Mouse (Mus musculus) limb, embryonic 11.5 days (tissue): ENCODE measurements around the gene Osbpl6. TPM values are rescaled to one million over a fixed set of nuclear protein-coding genes. Genes with fewer than 3 reads are reported as not detected.

Experiments
- ATAC-seq: fragments of 200-750 bp; cut with Nextera tagmentation; 2 replicates; pipeline ENCODE4 v1.8.0; 2017; ENCODE audit warnings: low read depth; ENCODE audit not compliant: insufficient number of reproducible peaks, low FRiP score, low TSS enrichment
- DNase-seq: peaks from one replicate; pipeline ENCODE4 v3.0.0-alpha.2; 2015; ENCODE audit warnings: low spot score
- H3K27ac ChIP-seq: fragments of 300-500 bp; sonication (generic); replicated peaks from 2 replicates; pipeline ENCODE4 v1.5.1; 2014; ENCODE audit warnings: low read depth, mild to moderate bottlenecking, low read length
- H3K27me3 ChIP-seq: fragments of 300-500 bp; sonication (generic); 2 replicates; pipeline ENCODE4 v1.6.1; 2014; ENCODE audit warnings: mild to moderate bottlenecking, low read length, mixed read lengths; ENCODE audit not compliant: control insufficient read depth, insufficient read depth
- H3K36me3 ChIP-seq: fragments of 300-500 bp; sonication (generic); 2 replicates; pipeline ENCODE4 v1.6.1; 2014; ENCODE audit warnings: mild to moderate bottlenecking, low read length, moderate library complexity, mixed read lengths; ENCODE audit not compliant: control insufficient read depth, insufficient read depth
- H3K4me1 ChIP-seq: fragments of 300-500 bp; sonication (generic); 2 replicates; pipeline ENCODE4 v1.6.1; 2014; ENCODE audit warnings: low read length, mixed read lengths; ENCODE audit not compliant: control insufficient read depth, insufficient read depth
- H3K4me2 ChIP-seq: fragments of 300-500 bp; sonication (generic); 2 replicates; pipeline ENCODE4 v1.6.1; 2014; ENCODE audit warnings: low read depth, mild to moderate bottlenecking, moderate library complexity; ENCODE audit not compliant: severe bottlenecking
- H3K4me3 ChIP-seq: fragments of 300-500 bp; sonication (generic); 2 replicates; pipeline ENCODE4 v1.5.1; 2014; ENCODE audit warnings: low read depth, low read length
- H3K9ac ChIP-seq: fragments of 300-500 bp; sonication (generic); 2 replicates; pipeline ENCODE4 v1.6.1; 2014; ENCODE audit warnings: mild to moderate bottlenecking, low read length
- H3K9me3 ChIP-seq: fragments of 300-500 bp; sonication (generic); 2 replicates; pipeline ENCODE4 v1.6.1; 2016; ENCODE audit warnings: low read length; ENCODE audit not compliant: control insufficient read depth
- WGBS: fragments of 180-500 bp; shearing (Covaris S2); extraction: QIAGEN DNeasy Blood & Tissue Kit; methylation state at CpG from one replicate; pipeline ENCODE4 v1.1.7; 2014; 5-methylcytosine and 5-hydroxymethylcytosine counted together
- polyA plus RNA-seq: library from polyadenylated mRNA; unstranded; fragments of >200 nt; fragmentation: Nextera tagmentation; extraction: Ambion mirVana; gene quantifications from 2 replicates; pipeline ENCODE4 v1.2.1, GENCODE M21; 2014

The Osbpl6 gene
- polyA plus RNA-seq, 1 experiment from 2014 or later = 15.3 TPM

DNA sequence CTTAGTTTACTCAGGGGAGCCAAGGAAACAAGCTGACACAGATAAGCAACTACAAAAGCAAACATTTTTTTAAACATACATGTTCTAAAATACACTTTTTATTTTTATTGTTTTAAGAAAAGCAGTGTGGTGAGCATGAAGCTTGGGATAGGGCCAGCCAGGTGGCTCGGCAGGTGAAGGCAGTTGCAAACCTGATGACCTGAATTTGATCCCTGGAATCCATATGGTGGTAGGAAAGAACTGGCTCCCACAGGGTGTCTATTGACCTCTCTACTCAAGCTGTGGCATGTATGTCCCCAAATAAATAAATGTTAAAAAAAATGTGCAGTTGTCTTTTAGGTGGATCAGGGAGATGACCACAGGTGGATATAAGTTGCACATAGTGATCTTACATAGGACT is 3.2 kb downstream of the Osbpl6 start:
- H3K9me3 ChIP-seq = no peaks in the 10 kb centered on the region
- H3K27me3 ChIP-seq = no peaks in the 10 kb centered on the region
- H3K9ac ChIP-seq = no peak overlapping the region
- H3K4me2 ChIP-seq = no peak overlapping the region
- 90% methylated on average over 1 of the region's 1 CpGs for WGBS
- DNase-seq (no peak), ATAC-seq (no peak)
- no peak overlapping the region for H3K4me3 ChIP-seq
- H3K4me1 ChIP-seq = no peaks in the 10 kb centered on the region
- H3K36me3 ChIP-seq = no peaks in the 10 kb centered on the region
- no peak overlapping the region for H3K27ac ChIP-seq

DNA sequence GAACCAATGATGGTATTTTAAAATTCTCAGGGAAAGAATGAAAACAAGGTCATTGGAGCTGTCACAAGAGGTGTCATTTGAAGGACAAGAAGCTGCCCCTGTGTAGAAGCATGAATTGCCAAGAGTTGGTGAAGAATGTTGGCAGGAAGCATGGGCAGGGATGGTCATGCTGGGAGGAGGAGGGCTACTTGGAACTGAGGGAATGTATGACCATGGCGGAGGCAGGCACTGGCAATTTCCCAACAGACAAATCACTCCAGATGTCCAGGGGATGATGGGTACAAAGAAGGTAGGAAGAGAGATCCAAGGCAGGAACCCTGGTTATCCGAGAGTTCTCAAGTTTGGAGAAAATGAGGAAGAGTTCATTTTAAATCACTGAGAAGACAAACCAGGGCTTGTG is 3.7 kb downstream of the Osbpl6 start:
- H3K4me2 ChIP-seq = no peak overlapping the region
- no peak overlapping the region for H3K4me3 ChIP-seq
- 93% methylated on average over 2 of the region's 2 CpGs for WGBS
- no peak for DNase-seq
- no peaks in the 10 kb centered on the region for H3K27me3 ChIP-seq
- H3K9ac ChIP-seq = no peak overlapping the region
- no peaks in the 10 kb centered on the region for H3K9me3 ChIP-seq
- no peak overlapping the region for H3K27ac ChIP-seq
- no peak for ATAC-seq
- H3K4me1 ChIP-seq = no peaks in the 10 kb centered on the region
- no peaks in the 10 kb centered on the region for H3K36me3 ChIP-seq

- DNase-seq = no peak
- ATAC-seq = no peak
- Histone ChIP-seq H3K4me3 (no peak overlapping the region), H3K4me1 (no peaks in the 10 kb centered on the region), H3K27me3 (no peaks in the 10 kb centered on the region), H3K9me3 (no peaks in the 10 kb centered on the region), H3K9ac (no peak overlapping the region), H3K36me3 (no peaks in the 10 kb centered on the region), H3K27ac (no peak overlapping the region), H3K4me2 (no peak overlapping the region)
- 75% methylated on average over 2 of the region's 2 CpGs for WGBS
Observed at GRCm38 (mm10) chr2:76412924-76413323, 6.6 kb downstream of the Osbpl6 start.

DNA sequence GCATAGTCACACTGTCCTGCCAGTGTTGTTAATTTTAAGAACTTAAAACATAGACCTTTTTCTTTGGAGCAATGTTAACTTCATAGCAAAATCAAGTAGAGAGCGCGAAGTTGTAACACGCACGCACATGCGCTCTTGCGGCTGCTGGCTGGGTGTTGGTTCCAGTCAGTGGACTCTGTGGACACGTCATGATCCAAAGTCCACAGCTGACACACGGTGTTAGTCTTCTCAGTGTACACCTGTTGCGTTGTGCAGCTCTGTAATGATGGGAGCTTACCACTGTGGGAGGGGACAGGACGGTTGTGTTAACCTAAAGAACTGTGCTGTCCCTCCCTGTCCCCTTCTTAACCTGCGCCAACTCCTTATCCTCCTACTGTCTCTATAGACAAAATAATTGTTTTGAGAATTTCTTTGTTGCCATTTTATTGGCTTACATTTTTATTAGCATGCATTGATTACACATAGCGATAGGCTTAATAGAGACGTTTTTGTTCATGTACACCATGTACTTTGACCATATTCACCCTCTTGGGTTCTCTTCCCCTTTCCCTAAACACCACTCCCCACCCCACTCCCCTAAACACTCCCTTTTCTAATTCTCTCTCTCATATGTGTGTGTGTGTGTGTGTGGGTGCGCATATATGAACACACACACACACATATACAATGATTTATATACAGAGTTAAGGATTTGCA is 11.3 kb downstream of the Osbpl6 start:
- DNase-seq = no peak
- WGBS = 96% methylated on average over 14 of the region's 14 CpGs

DNA sequence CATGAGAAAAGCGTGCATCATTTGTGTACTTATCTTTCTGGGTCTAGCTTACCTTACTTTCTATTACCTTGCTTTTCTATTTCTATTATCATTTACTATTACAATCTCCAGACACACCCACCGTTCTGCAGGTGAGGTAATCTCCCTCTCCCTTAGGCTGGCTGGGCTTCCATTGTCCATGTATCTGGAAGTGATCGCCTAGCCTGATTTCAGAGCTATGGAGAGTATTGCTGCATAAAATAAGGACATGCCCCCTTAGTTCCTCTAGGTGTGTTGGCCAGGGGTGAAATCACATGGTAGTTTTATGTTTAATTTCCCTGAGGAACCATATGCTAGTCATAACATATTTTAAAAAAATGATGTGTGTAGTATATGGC is 11.8 kb downstream of the Osbpl6 start:
- Histone ChIP-seq H3K27ac (no peak overlapping the region), H3K4me3 (no peak overlapping the region), H3K9me3 (no peaks in the 10 kb centered on the region), H3K9ac (no peak overlapping the region), H3K4me2 (no peak overlapping the region), H3K4me1 (no peaks in the 10 kb centered on the region; the same call in 1 of the 2 replicates), H3K36me3 (no peaks in the 10 kb centered on the region), H3K27me3 (no peaks in the 10 kb centered on the region)
- WGBS = 90% methylated on average over 3 of the region's 3 CpGs
- 0 out of 2 replicates have a peak, but pooled peaks have one; percentile 57 for ATAC-seq
- no peak for DNase-seq

More for the DNA sequence above, 11.3 kb downstream of the Osbpl6 start:
- no peaks in the 10 kb centered on the region for H3K36me3 ChIP-seq
- no peaks in the 10 kb centered on the region for H3K27me3 ChIP-seq
- H3K4me2 ChIP-seq = no peak overlapping the region
- H3K9ac ChIP-seq = no peak overlapping the region
- H3K4me1 ChIP-seq = no peaks in the 10 kb centered on the region; the same call in 1 of the 2 replicates
- no peaks in the 10 kb centered on the region for H3K9me3 ChIP-seq
- H3K27ac ChIP-seq = no peak overlapping the region
- no peak overlapping the region for H3K4me3 ChIP-seq
- no peak for ATAC-seq

GRCm38 (mm10) chr2:76421411-76421924 is 15.2 kb downstream of the Osbpl6 start:
- no peaks in the 10 kb centered on the region for H3K9me3 ChIP-seq
- H3K9ac ChIP-seq = no peak overlapping the region
- 51% methylated on average over 6 of the region's 6 CpGs for WGBS
- no peaks in the 10 kb centered on the region for H3K27me3 ChIP-seq
- no peak for DNase-seq
- no peak for ATAC-seq
- H3K36me3 ChIP-seq = no peaks in the 10 kb centered on the region
- no peak overlapping the region for H3K4me2 ChIP-seq
- H3K4me1 ChIP-seq = no peaks in the 10 kb centered on the region; the same call in 1 of the 2 replicates
- H3K27ac ChIP-seq = no peak overlapping the region
- H3K4me3 ChIP-seq = no peak overlapping the region

DNA sequence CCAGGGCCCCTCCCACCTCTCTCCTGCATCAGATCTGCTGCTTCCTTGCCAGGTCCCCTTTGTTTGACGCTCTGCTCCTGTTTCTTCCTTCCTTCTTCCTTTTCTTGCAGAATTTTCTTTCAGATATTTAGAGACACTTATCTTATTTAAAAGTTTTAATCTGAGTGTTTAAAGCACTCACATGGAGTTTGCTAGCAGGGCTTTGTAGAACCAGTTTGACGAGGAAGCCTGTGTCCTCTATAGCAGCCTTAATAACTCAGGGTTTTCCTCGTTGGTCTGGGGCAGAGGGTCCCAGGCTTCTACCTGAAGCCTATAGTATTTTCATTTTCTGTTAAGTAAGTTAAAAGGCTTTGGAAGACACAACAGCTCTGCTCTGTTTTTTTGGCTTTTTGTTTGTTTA is 20.5 kb downstream of the Osbpl6 start:
- Histone ChIP-seq H3K27ac (no peak overlapping the region), H3K9me3 (no peaks in the 10 kb centered on the region), H3K9ac (no peak overlapping the region), H3K4me3 (no peak overlapping the region), H3K4me2 (no peak overlapping the region), H3K4me1 (no peaks in the 10 kb centered on the region), H3K36me3 (no peaks in the 10 kb centered on the region), H3K27me3 (no peaks in the 10 kb centered on the region)
- WGBS = 59% methylated on average over 3 of the region's 3 CpGs
- ATAC-seq = no peak
- DNase-seq = no peak

GRCm38 (mm10) chr2:76429318-76429717 is 23.0 kb downstream of the Osbpl6 start:
- Histone ChIP-seq H3K9me3 (no peaks in the 10 kb centered on the region), H3K4me2 (no peak overlapping the region), H3K4me3 (no peak overlapping the region), H3K9ac (no peak overlapping the region), H3K36me3 (no peaks in the 10 kb centered on the region), H3K27ac (no peak overlapping the region), H3K4me1 (peaks cover 3% of the 10 kb centered on the region; the same call in 1 of the 2 replicates), H3K27me3 (no peaks in the 10 kb centered on the region)
- DNase-seq (no peak), ATAC-seq (no peak)
- WGBS = 20% methylated on average over 3 of the region's 3 CpGs
